Mouse (Mus musculus) CD4-positive, CD25-positive, alpha-beta regulatory T cell, adult 2 months (primary cell): Measurements from ENCODE around the gene Coq7.

Source experiments
- DNase-seq: peaks from one replicate; pipeline ENCODE4 v3.0.0-alpha.2; 2012; ENCODE audit warnings: low read depth, low spot score

Gene Coq7

DNA sequence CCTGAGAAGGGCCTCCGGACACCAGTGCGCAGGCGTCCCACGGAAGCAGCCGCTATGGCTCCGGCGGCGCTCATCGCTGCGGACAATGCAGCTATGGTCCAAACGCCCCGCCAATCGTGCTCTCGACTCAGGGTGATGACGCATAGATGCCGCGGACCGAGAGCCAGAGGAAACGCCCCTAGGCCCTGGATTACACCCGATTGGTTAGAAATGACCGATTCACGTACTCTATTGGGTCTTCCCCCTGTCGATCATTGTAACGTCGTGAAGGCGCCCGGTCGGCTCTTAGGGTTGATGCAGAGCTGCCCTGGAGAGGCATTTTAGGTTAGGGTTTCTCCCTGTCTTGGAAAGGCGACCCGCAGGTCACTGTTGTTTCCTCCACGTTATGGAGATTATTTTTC is at the start of gene Coq7:
Gene Coq7 (minus strand): TSS at position 179 of the 401 bp plus-strand sequence.
- peak; percentile 98 for DNase-seq

DNA sequence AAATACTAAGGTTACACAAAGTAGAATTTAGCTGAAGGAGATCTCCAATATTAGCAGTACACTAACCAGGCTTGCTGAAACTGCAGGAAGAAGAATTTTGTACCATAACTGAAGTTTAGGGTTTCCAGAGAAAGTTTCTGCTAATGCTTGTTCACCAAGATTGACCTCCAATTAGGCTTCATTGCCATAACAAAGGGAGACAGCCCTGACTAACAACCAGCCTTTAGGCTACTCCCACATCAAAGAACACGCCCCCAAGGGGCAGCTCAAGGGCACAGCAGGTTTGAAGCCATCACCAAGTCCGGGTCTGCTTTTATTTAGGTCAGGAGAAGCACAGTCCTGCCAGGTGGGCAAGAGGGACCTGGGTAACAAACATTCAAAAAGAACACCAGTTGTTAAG is 46.8 kb upstream of the Coq7 start:
- no peak for DNase-seq

DNA sequence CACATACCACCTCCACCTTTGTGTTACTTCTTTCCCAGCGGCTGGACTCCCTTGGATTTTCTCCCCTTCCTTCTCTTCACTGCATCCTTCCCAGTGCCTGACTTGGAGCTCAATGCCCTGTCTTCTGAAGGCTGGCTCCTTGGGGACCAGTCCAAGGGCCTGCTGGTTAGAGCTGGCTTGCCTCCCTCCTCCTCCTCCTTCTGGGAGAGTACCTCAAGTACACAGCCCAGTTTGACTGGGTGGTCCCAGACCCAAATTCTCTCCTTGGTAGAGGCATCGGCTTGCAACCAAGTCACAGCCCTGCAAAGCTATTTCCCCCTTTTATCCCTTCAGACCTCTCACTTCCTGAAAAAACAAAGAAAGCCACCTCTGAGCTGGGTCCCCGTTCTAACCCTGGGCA is 45.1 kb upstream of the Coq7 start:
- DNase-seq: no peak

DNA sequence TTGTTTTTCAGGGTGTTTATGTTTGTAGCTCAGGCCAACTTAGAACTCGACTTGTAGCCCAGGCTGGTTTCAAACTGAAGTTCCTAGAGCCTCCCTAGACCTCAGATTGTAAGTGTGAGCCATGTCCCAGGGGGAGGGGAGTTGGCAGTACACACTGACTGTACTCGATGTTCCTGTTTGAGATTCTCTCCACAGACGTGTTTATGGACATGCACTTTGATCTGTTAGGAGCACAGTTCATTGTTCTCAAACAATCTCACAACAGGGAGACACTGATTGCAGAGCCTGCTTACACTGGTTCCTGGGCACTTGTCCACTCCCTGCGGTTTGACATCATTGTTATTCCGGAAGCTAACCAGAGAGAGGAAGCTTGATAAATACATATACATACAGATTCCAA is 38.9 kb upstream of the Coq7 start:
- no peak for DNase-seq

DNA sequence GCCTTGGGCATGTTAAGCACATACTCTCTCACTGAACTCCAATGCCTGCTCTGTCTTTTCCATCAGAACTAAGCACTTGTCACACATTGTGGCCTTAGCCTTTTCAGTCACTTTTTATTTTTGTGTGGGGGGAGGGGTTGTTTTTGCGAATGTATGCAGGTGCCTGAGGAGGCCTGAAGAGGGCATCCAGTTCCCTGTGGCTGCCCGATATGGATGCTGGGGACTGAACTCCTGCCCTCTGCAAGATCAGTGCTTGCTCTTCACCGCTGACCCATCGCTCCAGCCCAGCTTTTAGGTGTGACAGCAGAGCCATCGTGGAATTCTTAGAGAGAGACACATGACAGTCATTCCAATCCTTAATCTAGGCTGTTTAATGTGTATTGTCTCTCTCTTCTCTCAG is 38.2 kb upstream of the Coq7 start:
- no peak for DNase-seq

DNA sequence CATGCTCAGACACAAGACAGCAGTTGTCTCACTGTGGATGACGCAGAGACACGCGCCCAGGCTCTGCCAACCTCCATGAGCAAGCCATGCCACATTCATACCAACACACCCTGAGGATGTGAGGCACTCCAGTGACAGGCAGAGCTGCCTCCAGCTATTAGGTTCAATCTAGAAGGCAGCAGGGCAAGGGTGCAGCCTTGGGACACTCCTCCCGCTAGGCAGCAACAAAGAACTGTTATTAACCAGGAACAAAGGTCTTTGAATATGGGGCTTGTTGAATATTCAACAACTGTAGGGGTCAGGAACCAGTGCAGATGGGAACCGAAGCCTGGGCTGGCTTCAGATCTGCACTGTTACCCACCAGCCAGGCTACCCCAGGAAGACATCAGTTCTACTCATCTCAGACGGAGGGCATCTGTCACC is 36.0 kb upstream of the Coq7 start:
- no peak for DNase-seq

DNA sequence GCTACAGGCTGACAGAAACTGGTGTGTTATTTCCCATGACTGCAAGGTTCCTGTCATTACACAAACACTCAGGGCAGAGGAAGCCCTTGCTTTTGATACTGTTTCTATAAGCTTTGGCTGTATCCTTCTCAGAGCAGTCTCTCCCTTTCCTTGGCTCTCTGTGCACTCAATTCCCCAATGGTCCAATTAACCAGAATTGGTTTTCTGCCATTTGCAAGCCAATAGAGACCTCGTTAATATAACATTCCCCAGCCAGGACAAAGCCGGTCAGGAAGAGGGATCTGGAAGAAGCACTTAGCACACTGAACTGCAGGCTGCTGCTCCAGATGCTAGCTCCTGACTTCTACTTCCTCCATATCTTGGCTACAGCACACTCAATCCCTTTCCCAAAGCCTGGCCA is 21.1 kb upstream of the Coq7 start:
- DNase-seq: no peak

DNA sequence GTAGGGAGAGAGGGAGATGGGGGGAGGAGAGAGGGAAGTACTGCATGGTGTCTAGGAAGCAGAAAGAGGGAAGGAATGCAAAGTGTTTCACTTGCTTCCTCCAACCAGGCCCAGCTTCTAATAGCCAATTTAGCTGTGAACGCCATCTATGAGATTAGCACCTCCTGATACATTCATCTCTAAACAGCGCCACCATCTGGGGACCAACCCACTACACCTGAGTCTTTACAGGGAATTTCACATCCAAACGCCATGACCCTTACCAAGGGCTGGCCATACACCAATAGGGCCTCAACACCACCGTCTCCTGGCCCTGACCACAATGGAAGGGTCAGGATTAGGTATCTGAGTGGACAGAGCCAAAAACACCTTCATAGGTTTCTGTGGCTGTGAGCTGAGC is 20.7 kb upstream of the Coq7 start:
- peak; percentile 7 for DNase-seq

DNA sequence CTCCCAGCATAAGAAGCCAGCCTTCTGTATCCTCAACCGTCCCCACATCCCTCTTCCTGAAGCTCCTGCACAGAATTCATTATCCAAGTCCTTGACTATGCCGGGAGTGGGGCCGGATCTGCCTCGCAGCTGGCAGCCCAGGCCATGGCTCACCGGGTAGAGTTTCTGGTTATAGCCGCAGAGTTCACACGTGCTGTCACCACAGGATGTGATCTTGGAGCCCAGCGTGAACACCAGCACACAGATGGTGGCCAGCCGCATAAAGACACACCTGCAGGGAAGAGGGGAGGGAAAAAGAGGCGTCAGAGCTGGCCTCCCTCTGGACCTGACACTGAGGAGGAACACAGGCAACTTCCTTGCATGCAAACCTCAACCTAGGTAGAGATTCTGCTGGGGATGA is 14.3 kb upstream of the Coq7 start:
- no peak for DNase-seq

DNA sequence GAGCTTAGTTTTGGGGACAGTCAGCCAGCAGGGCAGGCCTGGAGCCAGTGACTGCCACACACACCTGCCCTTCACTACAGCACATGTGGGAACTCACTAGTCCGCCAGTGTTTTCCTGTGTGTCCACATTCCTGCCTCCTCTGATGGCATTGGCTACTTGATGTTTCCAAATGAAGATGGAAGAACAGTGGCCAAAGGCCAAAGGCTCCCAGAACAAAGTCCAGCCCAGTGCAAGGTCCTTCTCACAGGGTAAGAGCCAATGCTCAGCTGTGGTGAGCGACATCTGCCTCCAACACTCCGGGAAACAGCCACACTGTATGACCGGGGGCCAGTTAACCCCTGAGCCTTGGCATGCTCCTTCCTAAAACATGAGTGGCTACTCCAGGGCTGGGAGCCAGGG is 11.0 kb upstream of the Coq7 start:
- no peak for DNase-seq

DNA sequence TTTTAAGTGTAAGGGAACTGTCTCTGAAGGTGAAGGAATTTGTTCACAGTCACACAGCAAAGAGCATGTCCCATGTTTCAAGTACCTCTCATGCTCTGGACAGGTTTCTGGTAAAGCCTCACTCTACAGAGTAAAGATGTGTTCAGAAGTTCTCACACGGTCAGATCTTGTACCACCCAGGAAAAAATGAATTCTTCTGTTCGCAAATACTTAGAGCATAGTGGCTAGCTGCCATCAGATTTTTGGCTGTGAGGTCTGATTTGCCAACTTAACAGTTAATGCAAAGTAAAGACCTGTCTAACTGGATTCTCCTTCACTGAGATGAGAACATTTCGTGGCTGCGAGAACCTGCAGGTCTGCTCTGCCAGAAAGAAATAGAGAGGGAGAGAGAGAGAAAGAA is 1.9 kb upstream of the Coq7 start:
- DNase-seq: no peak

DNA sequence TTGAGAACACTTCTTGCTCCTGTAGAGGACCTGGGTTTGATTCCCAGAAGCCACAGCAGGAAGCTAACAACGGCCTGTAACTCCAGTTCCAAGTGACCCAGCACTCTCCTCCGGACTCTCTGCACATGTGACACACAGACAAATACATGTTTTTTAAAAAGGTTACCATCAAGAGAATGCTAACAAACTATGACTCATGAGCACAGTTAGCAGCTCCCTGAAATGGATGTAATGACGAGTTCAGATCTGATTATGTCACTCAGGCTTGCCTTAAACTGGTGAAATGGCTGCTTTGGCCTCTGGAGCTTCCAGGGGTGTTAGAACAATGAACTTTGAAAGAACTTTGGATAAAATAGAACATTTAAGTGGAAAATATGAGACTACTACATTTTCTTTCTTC is 1.2 kb upstream of the Coq7 start:
- no peak for DNase-seq

DNA sequence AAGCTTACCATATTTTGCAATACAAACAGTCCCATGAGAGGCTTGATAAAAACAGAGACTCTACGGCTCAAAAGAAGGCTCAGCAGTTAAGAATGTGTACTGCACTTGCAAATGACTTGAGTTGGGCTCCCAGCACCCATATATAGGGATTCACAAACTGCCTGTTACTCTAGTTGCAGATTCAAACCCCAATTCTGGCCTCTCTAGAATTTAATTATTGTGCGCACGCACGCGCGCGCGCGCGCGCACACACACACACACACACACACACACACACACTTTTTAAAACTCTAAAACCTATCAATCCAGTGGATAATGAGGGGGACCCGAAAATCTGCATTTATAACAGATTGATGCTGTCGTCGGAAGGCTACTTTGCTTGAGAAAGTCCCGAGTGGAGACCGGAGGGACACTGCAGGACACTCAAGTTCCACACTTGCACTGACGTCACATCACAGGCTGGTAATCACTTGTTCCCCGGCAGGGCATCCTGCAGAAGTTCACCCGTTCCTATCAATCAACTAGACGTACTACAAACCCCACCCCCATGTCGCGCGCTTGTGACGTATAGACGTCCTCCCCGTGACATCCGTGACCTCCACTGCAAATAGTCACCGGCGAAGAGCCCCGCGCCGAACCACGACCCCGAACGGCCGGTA is 508 bp downstream of the Coq7 start:
- peak; percentile 98 for DNase-seq

DNA sequence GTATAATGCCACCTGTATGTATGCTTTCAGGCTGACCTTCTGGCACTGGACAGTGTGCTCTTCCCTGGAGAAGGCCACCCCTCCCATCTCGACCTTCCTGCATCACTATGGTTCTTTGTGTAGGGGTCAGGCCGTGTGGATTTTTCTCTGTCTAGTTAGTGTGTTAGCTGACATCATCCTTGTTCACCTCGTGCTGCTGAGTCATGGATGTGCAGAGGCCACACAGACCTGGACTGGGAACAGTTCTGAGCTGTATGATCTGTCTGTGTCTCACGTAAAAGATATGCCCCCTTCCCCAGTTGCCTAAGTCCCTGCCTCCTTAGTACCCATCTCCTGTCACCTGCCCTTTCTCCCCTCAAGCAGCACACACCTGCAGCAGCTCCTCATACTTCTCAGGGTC is 6.2 kb downstream of the Coq7 start:
- DNase-seq: no peak

DNA sequence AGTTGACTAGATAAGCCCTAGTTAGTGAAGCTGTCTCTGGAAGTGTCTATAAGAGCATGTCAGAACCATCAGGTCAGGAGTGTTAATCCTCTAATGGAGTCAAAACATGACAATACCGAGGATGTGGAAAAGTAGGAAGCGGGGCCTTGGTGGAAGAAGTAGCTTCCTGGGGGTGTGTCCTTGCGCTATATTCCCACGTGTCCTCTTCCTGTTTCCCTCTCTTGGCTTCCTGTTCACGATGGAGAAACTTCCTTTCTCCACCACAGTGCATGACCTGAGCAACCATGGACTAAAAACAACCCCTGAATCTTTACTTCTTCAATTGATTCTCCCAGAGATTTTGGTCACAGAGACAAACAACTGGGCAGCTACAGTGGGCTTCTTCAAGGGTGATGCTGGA is 11.1 kb downstream of the Coq7 start:
- DNase-seq: no peak

DNA sequence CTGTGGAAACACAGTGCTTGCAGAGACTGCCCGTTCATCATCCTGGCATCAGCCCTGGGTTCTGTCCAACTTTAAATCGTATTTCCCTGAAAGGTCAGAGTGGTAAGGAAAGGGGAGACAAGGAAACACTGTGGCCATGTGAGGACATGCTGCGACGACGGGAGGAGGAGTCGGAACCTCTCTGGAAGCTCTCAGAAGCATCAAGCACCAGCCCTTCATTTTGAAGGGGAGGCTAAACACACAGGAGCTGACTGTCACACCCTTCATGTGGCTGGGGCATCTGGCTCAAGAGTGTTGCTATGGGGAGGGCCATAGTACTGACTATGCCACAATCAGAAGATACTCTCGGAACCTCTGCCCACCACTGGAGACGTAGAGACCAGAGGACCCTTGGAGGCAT is 13.5 kb downstream of the Coq7 start:
- no peak for DNase-seq

DNA sequence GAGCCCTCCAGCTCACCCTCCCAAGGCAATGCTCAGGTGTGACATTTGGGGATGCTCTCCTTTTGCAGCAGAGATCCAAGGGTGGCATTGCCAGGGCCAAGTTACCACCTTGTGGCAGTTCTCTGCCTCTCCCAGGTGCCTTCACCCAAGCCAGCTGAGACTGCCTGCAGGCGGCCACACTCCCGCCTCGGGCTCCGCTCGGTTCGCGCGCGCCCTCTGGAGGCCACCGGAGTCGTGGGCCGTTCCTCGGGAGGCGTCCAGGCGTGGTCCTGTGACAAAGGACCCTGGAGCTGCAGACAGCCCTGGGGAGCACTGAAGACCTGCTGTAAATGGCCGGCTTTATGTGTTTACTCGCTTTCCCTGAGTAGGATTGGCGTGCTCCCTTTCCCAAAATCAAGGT is 14.5 kb downstream of the Coq7 start:
- peak; percentile 87 for DNase-seq

DNA sequence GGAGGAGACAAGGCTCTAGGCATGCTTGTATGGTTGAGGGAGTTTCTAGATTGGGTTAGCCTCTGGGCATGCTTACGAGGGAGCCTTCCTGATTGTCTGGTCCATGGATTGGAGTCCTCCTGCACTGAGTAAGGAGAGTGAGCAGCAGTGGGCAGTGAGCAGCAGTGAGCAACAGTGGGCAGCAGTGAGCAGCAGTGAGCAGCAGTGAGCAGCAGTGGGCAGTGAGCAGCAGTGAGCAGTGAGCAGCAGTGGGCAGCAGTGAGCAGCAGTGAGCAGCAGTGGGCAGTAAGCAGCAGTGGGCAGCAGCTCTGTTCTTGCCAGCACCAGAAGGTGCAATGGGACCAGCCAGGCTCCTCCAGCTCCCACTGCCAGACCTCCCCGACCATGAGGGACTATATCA is 15.3 kb downstream of the Coq7 start:
- DNase-seq: peak; percentile 21

DNA sequence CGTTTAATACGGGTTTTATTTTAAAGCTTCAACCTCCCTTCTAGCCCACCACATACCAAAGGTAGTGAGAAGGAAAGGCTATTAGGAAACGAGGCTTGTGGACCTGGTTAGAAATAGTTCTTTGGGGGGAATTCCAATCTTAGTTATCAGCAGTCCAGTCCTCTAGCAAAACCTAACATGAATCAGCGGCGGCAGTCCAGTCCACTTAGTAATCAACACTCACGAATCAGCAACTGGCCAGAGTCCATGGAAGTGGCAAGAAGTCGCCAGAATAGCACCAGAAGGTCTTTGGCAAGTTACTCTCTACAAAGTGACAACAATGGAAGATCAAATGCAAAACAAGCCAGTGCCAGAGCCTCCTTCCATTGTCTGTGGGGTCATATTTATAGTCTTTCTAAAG is 24.6 kb downstream of the Coq7 start:
- no peak for DNase-seq

DNA sequence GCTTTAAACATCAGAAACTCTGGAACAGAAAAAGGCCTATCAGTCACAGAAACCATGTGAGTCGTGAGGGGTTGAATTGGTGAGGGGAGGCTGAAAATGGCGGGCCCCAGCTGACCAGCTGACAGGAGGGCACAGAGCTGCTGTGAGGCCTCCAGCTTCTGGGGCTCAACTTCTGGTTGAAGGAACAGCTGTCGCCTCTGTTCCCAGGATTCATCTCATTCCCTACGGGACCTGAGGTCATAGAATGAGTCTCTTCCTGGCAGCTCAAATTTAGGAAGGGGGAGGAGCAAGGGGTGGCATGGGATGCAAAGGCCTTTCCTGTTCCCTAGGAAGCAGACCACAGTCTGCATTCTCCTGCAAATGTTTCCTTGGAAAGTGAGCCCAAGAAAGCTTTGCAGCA is 29.3 kb downstream of the Coq7 start:
- no peak for DNase-seq

DNA sequence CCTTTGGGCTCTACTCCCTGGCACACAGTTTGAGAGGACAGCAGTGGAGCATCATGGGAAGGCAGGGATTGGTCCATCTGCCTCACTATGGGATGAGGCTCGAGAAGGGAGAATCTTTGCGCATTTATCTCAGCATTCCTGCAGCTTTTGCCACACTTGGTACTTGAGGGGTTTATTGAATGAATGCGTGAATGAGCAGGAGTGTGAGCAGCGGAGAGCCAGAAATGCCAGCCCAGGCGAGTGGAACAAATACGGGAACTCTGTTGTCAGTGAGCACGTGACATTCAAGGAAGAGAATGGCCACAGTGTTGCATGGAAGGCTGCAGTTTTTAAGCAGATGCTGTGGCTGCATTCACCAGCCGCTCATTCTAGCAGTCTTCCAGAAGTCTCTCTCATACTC is 30.8 kb downstream of the Coq7 start:
- DNase-seq: no peak

DNA sequence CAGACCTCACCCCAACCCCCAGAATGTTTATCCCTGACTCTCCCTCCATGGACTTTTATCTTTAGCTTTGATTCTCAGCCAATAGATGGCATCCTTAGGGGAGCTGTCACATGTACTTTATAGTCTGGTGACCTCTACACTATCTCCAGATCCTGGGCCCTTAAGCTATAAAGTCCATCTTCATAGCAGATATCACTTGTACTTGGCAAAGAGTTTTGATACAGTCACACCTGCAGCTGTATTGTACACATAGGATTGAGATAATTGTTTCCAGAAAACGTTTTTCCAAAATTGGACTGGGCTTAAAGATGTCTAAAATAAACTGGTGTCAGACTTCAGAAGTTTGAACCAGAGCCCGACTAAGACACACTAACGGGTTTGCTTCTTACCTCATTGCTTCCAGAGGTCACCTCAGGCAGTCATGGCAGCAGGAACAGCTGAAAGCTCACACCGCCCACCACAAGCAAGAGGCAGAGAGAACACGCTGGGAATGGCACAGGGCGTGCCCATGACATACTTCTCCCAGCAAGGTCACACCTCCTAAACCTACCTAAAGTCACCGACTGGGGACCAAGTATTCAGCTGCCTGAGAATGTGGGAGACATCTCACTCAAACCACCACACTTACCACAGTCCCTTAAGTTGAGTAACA is 33.2 kb downstream of the Coq7 start:
- no peak for DNase-seq

DNA sequence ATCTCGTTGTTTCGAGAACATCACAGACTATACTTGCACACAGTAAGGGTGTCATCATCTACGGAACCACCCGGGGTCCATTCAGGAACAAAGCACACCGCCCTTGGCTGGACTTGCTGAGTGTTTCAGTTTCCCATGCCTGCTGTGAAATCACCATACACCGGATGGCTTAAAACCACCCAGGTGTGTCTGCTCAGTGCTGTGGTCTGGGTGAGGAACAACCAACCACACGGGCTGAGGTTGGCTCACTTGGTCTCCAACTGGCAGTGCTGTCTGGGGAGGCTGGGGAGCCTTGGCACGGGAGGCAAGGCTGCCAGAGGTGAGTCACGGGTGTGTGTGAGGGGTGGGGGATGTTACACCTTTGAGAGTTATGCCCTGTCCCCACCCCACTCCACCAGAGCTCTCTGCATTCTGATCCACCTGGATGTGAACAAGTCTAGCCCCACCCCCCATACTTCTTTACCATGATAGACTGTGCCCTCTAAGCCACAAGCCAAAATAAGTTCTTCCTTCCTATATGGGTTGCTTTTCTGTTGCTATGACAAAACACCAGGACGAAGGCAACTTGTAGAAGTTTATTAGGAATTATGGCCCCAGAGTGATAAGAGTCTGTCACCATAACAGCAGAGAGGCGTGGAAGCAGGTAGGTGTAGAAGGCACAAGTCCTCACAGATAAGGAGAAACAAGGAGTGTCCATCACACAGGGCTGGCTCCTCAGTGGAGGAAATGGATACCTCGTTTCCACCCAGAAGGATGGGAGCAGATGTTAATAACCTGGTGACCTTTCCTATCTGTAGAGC is 34.0 kb downstream of the Coq7 start:
- DNase-seq: no peak
